Mouse (Mus musculus) cerebellum, adult 2 months (tissue): ENCODE results near the gene Tnnc1.

Experiments
- CTCF ChIP-seq: fragments of 200-500 bp; IDR thresholded peaks from 2 replicates; pipeline ENCODE4 v1.5.1; 2011; ENCODE audit warnings: low read depth, mild to moderate bottlenecking, control low read depth, low read length, moderate library complexity, borderline replicate concordance; ENCODE audit not compliant: insufficient read depth
- POLR2A ChIP-seq: fragments of 200-500 bp; IDR thresholded peaks from 2 replicates; pipeline ENCODE4 v1.6.1; 2011; ENCODE audit warnings: low read length, control low read depth, borderline replicate concordance; ENCODE audit not compliant: insufficient read depth

GRCm38 (mm10) chr14:31194891-31195513 lies 13.1 kb upstream of the Tnnc1 start:
- TF ChIP-seq POLR2A (no peak), CTCF (no peak)
